Mouse (Mus musculus): ENCODE measurements around the gene A830018L16Rik.

- TF ChIP-seq GATA1 (IDR thresholded peaks at IDR 0.05; ENCODE audit: low read length), result no peak
- TF ChIP-seq TAL1 (IDR thresholded peaks at IDR 0.05; ENCODE audit: low read length), result no peak
Observed at GRCm38 (mm10) chr1:11658061-11658625, 244.2 kb downstream of the A830018L16Rik start.
